Mouse (Mus musculus): ENCODE results near the gene Tnik.

Gene Tnik

DNA sequence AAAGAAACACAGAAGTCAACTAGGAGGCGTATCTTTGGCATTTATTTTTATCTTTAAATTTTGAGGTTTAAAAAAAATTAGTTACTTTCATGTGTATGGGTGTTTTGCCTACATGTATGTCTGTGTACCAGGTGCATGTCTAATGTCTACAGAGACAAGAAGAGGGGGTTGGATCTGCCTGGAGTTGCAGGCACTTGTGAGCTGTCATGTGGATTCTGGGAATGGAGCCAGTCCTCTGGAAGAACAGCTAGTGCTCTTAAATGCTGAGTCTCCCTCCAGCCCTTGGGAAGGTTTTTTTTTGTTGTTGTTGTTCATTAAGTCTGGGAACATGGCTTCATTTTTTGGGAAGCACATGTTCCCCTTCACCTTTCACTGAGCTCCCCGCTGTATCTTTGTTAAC lies 375.9 kb downstream of the Tnik start:
- peak; percentile 4 for DNase-seq

DNA sequence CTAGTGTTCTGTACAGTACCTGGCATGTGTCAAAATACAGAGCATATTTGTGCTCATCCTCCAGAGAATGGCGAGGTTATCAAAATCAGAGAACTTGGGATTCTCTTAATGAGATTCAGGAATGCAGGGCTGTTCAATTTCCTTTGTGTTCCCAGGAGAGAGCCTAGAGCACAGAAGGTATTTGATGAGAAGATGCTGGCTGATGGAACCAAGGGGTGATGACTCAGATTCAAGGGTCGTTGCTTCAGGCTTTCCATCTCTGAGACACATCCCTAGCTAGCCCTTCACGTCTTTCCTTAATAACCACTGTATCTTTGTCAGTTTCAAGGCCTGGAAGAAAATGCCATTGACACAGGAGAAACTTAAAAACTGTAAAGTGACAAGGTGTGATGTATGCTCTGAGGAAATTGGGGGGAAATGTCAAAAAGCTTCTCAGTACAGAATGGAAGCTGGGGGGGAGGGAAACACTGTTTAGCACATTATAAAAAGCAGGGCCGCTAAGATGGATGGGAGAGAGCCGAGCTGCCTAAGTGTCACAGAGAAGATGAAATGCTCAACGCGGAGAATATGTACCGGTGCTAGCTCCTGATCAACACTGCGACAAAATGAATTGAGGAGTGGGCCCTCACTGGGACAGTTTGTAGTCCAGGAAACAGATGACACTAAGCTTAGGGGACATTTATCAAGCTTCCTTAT lies 380.4 kb downstream of the Tnik start:
- no peak for DNase-seq

DNA sequence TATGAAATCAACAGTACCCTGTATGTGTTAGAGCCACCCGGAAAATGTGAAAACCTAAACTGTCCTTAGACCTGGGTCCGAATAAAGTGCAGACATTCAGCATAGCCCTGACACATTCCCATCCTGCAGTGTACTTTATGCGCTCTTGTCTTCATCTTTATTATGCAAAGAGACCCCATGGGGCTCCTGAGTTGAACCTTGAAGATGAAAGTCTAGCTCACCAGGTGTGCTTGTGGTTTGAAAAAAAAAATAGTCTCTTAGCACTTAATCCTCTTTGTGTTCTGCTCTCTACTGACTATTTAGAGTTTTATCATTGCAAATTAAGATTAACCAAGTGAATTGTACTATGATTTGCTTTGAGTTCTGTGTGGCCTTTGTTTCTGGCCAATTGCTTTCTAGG lies 389.6 kb downstream of the Tnik start:
- no peak for DNase-seq

DNA sequence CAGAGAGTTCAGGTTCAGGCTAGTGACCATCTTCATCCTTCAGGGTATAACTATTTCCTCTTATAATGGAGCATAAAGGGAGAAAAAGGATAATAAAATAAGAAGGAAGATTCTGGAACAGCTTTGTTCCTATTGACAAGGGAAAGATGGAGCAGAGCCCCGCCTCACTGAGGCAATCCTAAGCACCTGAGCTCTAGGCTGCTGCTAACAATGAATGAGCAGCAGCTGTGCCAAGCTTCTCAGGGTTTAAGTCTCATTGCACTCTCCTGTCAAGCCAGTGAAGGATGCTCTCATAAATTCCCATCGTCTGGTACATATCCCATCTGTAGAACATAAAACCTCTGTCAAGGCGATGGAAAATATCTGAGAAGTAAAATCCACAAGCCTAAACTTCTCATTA lies 390.0 kb downstream of the Tnik start:
- no peak for DNase-seq

DNA sequence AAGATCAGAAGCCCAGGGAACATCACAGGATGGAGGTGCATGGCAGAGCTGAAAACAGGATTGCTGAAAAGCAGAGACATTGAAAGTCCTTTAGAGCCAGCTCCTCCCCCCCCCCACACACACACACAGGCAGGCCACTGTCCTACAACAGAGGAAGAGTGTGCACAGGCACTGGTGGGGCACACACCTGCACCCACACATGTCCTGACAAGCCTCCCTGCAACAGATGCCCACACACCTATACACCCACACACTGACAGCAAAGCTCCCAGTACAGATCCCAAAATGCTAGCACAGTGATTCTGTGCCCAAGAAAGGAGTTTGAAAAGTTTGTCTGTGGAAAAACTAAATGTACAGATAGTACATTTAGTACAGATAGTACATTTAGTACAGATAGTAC lies 391.7 kb downstream of the Tnik start:
- no peak for DNase-seq

DNA sequence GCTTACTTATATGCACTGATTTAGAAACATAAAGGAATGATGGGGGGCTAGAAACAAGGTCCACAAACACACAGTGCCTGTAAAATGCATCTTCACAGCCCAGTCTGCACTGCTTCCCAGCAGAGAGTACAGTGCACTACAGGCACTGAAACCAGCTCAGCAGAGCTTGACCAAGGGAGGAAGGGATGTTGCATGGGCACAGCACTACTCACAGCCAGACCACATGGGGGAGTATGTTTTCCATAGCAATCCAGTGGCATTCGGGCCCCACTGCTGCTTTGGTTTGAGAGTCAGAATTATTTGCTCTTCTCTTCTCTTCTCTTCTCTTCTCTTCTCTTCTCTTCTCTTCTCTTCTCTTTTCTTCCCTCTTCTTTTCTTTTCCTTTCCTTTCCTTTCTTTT lies 395.3 kb downstream of the Tnik start:
- DNase-seq, result no peak

DNA sequence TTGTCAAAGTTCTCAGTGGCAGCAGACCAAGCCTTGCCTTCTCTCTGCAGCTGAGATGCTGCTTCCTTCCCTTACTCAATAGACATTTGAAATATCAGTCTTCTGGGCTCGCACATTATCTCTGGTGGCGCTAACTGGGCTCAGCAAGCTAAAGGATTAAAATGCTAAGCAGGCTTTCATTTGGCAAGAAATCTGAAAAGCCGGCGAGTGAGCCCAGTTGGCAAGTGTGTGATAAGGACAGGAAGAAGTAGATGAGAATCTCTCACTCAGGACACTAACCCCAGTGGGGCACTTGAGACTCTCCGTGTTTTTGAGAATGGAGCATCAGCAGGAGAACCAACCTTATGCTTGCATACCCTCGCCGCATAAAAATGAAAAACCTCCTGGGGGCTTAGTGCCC lies 417.8 kb downstream of the Tnik start:
- no peak for DNase-seq

DNA sequence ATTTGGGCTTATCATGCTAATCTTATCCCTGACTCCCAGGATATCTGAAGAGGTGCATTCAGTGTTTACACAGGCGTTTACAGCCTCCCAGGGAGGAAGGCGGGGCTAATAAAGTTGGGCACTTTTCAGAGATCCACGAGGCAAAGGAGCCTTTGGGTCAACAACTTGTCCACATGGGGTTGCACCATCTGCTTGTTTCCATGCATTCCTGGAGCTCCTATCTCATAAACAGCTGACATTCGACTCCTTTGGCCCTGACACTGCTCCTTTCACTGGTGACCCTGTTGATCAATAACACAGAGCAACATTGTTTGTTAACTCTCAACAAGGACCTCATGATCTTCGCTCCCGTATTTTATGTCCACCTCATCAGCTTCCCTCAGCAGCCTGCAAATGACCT lies 418.9 kb downstream of the Tnik start:
- DNase-seq, result no peak

DNA sequence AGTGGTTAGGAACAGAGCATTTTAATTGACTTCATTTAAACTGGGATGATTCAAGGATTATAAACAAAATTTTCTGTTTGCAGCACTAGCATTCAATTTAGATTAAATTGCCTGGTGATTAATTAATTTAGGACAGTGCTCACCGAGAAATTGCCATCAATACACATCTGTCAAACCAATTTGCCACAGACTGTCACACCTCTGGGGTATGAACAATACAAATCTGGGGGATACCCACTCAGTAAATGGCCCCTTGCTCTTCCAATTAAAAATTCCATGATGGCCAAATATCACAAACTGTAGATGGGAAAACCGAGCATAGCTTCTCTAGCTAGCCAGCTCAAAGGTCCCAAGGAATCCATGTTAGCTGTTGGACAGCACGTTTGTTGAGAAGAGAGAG lies 419.4 kb downstream of the Tnik start:
- no peak for DNase-seq

DNA sequence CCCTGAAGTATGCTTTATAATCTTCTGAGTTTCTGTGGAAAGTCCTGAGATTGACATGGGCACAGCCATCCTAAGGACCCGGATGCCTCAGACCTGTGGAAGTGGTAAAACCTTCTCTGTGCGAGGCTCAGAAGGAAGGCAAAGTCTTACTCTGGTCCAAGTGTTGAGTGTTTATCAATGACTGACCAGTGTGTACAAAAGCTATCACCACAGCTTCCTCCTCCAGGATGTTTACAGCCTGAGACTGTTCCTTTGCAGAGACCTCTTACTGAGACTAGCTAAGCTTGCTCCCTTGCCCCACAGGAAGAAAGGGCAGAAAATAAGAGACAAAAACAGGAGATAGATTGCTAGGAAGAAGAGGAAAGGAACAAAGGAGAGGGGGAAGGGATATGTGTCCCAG lies 422.5 kb downstream of the Tnik start:
- DNase-seq, result peak; percentile 9

DNA sequence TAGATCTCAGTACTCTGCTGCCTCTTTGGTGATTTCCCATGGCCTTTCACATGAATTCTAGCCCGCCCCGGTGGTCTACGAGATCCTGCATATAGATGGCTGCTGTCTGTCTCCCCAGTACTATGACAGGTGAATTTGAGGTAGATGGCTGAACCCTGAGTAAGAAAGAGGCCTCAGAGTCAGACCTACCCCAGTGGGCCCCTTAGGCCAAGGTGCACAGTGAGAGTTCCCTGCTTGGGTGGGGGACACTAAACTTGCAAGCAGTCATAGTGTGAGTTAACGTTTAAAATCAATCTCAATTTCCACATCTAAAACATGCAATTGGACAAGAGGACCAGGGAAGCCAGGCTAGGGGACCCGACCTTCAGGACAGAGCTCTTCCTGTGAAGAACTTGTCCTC lies 431.8 kb downstream of the Tnik start:
- DNase-seq, result no peak

DNA sequence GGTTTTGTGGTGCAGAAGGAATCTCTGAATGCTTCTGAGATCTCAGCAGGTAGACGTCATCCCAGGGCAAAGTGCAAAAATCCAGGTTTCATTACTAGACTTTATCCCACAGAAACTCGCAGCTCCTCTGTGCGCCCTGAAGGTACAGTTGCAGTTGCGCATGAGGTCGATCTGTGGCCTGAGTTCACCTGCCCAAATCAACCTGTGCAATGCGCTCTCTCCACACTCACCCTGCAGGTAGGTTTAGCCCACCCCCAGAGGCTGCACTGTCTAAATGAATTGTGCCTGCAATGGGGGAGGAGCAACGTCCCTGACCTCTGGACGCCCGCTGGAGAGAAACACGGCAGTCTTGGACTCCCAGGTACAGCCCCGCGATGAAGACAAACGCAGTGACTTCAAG lies 432.6 kb downstream of the Tnik start:
- DNase-seq, result no peak

DNA sequence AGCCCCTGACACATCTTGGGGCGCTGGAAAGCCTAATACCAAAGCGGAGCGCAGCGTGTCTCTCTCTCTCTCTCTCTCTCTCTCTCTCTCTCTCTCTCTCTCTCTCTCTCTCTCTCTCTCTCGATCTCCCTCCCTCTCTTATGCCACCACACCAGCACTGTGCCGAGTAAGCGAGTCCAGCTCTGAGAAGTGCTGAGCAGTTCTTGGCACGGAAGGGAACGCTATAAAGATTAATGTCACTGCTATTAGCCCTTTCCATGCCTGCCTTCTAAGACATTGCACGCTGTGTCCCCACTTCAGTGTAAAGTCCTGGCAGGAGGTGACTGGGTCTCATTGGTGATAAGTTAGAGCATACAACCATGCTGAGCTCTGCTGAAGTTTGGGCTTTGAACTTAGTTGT lies 433.1 kb downstream of the Tnik start:
- DNase-seq, result no peak

DNA sequence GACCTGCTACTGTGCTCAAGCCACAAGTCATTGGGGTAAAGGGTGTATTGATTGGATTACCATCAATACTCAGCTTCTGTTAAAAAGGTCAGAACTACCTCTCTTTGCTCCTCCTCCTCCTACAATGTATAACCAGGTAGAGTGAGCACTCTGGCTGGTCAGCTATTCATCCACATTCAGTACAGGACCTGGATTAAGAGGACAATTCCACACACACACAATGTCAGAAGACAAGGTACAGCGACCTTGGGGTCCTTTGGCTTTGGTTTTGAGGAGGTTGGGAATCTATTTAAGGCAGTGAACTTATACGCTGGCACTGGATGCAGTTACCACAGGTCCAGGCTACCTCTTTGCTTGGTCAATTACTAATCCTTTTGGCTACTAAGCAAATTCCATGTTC lies 434.8 kb downstream of the Tnik start, which contains the start of gene Slc2a2:
TSS of gene Slc2a2 (plus strand) at position 107 of the 400 bp plus-strand sequence.
- DNase-seq, result no peak

DNA sequence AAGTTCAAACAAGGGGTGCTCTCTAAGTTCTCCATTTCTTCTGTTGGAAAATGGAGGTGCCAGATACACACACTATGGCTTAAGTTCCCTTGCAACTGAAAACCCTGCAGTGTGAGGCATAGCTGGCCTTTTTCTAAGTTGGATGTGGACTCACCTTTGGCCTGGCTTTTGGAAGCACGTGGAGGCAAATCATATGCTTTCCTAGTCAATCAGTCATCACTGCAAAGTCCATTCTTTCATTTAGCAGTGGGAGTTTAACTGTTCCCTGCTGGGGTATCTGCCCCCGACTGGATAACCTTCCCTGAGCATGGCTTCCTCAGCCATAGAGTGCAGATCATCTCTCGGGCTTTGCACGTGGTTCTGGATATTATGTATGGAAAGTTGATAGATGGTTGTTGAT lies 436.6 kb downstream of the Tnik start:
- DNase-seq, result no peak

DNA sequence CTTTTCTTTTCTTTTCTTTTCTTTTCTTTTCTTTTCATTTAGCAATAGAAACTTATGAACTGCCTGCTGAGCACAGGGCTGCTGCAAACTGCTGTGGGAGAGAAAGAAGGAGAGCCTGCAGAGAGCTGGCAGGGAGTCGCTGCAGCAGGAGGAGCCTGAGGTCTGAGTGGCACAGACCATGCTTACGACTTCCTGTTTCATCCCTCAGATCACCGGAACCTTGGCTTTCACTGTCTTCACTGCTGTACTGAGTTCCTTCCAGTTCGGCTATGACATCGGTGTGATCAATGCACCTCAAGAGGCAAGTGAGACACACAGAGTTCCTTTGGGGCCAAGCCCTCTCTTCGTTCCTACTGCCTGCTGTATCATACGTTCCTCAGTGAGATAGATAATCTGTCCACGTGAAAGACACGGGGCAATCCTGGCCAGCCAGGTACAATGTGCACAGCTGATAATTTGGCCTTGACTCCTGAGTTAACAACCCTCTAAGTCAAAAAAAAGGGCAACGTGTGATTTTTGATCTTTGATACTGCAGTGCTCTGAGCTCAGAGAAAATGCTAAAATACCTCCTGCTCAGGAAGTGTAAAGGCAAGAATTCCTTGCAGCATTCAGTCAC lies 442.6 kb downstream of the Tnik start:
- no peak for DNase-seq

DNA sequence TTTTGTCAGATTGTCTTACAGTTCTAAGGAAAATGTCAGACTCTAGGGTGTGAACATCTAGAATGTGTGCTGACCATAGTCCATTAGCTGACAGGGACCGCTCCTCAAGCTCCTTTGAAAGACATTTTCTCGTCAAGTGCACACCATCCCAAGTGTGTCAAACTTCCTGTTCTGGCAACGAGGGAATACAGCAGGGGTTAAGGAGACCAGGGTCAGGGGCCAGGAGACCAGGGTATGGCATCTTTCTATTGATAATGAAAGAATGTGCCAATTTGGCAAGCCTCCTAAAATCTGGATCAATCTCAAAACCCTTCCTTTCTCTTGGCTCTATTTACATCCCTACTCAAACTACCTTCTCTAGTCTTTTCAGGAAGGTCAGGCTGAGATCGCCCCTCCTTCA lies 443.7 kb downstream of the Tnik start:
- DNase-seq, result no peak

DNA sequence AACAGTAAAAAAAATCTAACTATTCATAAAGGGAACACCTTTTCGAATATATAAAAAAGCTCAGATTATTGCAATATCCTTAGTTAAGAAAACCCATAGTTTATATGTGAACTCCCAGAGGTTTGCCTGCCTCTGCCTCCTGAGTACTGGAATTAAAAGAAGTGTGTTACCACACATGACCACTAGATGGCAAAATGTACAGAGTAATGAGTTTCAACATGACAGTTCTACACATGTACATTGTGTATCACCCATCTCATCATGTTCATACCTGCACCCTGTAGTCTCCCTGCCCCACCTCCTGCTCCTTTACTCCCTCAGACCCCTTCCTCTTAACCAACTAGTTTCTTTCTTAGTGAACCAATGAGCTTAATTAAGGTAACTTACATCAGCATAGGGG lies 446.7 kb downstream of the Tnik start:
- DNase-seq, result peak; percentile 9

DNA sequence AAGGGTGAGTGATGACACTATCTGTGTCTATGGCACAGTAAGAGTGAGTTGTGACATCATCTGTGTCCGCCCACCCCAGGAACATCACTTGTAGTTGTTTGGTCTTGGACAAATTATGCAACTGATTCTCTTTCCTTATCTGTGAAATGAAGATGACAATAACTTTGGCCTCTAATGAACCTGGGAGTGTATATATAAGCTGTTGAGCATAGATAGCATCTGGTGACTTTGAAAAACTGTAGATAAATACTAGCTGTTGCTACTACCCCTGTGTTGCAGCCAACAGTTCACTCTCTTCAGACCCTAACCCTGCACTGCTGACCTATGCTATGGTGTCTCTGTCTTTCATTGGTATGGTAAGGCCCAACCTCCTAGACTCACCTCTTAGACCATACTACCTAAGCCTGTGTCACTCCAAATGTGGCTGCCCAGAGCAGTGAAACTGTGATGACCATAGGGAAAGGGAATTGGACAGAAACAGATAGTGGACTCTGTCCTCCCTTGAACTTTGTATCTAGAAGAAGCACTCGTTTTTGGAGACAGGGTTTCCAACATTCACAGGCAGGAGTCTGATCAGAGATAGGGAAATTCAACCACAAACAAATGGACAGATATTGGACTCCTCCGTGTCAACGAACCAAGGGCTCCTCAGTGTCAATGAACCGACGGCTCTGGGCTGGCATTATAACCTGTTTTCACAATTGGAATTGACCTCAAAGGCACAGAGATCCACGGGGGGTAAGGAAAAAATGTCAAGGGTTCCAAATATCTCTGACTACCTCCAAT lies 451.1 kb downstream of the Tnik start:
- no peak for DNase-seq

DNA sequence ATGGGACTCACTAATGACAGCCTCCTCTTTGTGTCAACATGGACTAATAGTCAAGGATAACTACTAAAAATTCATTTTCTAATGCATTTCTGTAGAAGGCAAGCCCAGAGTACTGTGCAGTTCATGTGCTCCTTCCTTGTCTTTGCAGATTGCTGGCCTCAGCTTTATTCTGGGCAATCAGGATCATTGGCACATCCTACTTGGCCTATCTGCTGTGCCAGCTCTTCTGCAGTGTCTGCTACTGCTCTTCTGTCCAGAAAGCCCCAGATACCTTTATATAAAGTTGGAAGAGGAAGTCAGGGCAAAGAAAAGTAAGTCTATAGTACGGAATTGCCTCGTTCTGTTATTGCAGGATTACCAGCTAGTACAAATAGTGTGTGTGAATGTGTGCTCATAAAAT lies 455.5 kb downstream of the Tnik start:
- no peak for DNase-seq

DNA sequence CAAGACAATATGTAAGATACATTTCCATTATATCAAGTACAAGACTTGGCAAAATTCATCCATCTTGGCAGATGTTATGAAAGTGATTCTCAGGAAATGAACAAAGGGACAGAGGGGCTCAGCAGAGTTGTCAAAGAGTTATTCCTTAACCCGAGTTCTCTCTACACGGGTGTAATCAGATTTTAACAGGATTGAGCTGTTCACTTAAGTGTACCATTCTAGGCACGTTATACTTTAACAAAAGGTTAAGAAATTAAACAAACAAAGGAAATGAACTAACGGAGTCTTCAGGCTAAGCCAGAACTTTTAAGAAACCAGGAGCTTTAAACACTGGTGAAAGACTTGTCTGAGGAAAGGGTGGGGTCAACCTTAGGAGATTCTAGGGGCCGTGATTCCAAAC lies 458.2 kb downstream of the Tnik start:
- DNase-seq, result no peak

DNA sequence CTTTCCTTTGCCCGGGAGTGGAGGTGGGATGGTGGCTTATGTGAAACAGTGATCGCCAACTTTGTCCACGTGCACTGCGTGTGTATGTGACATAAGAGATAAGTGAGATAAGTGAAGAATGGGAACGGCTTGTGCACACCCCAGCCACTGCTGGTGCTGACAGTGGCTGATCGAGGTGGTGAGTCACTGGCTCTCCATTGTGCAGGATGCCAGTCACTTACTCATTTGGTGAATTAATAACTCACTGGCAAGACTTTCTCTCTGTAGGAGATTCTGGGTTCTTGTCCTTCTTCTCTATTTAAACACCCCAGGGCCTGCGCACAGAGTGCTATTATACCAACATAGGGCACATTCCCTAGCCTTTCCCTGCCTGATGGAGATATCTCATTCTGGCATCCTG lies 458.8 kb downstream of the Tnik start:
- DNase-seq, result peak; percentile 14

DNA sequence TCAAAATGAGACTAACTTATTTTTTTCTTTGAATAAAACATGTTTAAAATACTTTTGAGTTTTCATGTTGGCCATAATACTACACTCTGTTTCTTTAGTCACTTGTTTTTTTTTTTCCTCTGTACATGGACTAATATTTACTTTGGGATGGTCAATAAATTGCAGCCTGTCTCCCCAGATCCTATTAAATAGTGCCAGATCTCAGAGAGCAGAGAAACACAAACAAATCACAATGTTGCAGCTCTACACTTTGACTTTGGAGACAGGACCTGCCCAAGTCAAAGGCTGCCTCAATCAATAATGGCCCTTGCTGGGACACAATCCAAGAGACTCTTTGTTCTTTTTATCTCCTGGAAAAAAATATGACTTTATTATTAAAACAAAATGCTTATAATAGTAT lies 459.5 kb downstream of the Tnik start:
- no peak for DNase-seq

DNA sequence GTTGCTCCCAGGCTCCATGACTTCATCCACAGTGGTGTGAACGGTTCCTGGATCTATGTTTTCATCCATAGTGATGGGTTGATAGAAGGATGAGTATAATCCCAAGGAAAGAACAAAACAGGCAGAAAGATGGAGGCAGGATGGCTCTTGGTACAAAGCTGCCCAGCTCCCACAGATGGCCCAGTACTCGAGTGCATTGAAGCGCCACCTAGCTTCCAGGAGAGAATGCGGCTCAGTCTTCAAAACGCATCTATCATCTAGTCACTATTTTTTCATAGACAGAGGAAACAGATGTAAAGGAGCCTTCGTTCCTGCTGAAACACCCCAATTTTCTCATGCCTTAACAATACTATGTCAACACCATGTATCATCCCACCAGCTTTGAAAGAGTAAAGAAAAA lies 460.5 kb downstream of the Tnik start:
- DNase-seq, result no peak

Data from lung, postnatal 10 days (tissue).